Mouse (Mus musculus): Measurements from ENCODE around the gene Epb41l4b. TPM values are rescaled to one million over a fixed set of nuclear protein-coding genes. Genes with fewer than 3 reads are reported as not detected.

Gene Epb41l4b
- polyA plus RNA-seq (2014; fragmentation: Nextera tagmentation; extraction: Ambion mirVana): 0.74 and 0.88 TPM in 2 replicates

DNA sequence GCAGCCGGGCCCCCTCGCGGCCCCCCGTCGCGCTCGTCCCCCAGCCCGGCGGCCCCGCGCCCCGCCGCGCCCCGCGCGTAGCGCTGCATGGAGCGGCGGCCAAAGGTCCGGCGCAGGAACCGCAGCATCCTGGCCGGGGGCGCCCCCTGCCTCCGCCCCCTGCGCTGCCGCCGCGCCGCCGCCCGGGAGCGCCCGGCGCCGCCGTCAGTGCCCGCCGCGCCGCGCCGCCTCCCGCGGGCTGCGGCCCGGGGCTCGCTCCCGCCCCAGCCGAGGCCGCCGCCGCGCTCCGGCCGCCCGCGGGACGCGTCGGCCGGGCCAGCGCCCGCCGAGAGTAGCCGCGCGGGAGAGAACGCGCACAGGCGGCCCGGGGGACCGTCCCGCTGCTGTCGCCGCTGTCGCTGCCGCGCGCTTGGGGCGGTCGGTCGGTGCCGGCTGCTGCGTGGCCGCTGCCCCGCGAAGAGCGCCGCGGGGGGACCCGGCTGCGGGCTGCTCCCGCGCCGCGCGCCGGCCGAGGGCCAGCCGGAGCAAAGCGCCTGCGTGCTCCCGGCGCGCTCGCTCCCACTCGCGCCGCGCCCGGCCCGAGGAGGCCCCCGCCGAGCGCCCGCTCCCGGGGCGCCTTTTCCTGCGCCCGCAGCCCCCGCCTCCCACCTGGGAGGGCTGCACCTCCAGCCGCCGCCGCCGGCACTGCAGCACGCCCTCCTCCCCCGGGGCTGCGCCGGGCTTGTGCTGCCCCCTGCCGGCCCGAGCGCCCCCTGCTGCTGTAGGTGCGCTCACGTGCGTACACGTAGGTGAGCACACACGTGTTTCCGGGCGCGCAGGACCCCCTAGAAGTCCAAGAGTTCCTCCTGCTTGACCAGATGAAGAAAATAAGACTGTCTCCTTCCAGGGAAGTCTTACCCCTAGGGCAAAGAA lies at the start of gene Epb41l4b:
Epb41l4b (minus strand) TSS at position 412 of the 912 bp plus-strand sequence.
- Histone ChIP-seq H3K27me3 (replicated peaks; ENCODE audit: control insufficient read depth, insufficient read depth, low read length) (peaks cover 29% of the 10 kb centered on the region), H3K9me3 (replicated peaks; ENCODE audit: control insufficient read depth, low read length) (no peaks in the 10 kb centered on the region), H3K4me2 (ENCODE audit: low read length) (peak within 1 kb of the TSS; percentile 76), H3K4me1 (ENCODE audit: control insufficient read depth, insufficient read depth, low read length) (peaks cover 10% of the 10 kb centered on the region), H3K36me3 (ENCODE audit: control insufficient read depth, insufficient read depth, low read length) (no peaks in the 10 kb centered on the region), H3K4me3 (ENCODE audit: low read depth, low read length) (peak within 1 kb of the TSS; percentile 56), H3K9ac (ENCODE audit: low read length) (peak within 1 kb of the TSS; percentile 66), H3K27ac (ENCODE audit: low read depth, low read length) (peak within 1 kb of the TSS; percentile 48; the same call in 1 of the 2 replicates)
- peak; percentile 85 for DNase-seq (ENCODE audit: low spot score)
- 0% methylated on average over 76 of the region's 142 CpGs for WGBS
- peak; percentile 93 for ATAC-seq

DNA sequence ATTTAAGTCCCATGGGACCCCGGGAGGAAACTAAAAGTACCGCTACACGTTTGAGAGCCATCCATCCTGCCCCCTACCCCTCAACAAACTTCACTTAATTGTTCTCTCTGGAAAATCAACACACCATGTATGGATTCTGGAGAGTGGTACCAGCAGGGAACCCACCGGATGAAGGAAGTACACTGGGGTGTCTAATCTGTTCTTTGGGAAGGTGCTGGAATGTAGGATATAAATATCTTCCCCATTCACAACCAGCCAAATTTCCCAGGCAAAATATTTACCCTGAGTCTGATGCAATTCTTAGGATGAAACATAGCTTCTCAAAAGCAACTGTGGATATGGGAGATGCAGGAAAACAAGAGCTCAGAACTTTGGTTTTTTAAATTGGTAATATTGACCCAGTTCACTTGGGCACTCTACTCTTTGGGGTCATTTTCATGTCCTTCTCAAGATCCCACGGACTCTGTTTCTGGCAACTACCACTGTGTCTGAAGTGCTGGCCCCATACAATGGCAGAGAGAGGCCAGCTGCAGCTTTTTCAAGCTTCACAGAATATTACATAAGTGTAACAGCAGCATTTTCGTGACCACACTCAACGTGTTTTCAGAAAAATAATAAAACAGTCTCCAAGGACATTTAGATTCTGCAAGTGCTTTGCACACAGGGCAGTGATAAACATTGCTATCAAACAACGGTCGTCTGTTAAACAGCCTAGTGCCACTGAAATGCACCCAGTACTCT lies 48.5 kb upstream of the Epb41l4b start:
- DNase-seq (ENCODE audit: low spot score) (no peak), ATAC-seq (no peak)
- Histone ChIP-seq H3K4me3 (ENCODE audit: low read depth, low read length) (no peak overlapping the region), H3K27me3 (replicated peaks; ENCODE audit: control insufficient read depth, insufficient read depth, low read length) (no peaks in the 10 kb centered on the region), H3K9me3 (replicated peaks; ENCODE audit: control insufficient read depth, low read length) (no peaks in the 10 kb centered on the region), H3K4me1 (ENCODE audit: control insufficient read depth, insufficient read depth, low read length) (no peaks in the 10 kb centered on the region), H3K36me3 (ENCODE audit: control insufficient read depth, insufficient read depth, low read length) (no peaks in the 10 kb centered on the region), H3K4me2 (ENCODE audit: low read length) (no peak overlapping the region), H3K27ac (ENCODE audit: low read depth, low read length) (no peak overlapping the region), H3K9ac (ENCODE audit: low read length) (no peak overlapping the region)
- 81% methylated on average over 9 of the region's 9 CpGs for WGBS

DNA sequence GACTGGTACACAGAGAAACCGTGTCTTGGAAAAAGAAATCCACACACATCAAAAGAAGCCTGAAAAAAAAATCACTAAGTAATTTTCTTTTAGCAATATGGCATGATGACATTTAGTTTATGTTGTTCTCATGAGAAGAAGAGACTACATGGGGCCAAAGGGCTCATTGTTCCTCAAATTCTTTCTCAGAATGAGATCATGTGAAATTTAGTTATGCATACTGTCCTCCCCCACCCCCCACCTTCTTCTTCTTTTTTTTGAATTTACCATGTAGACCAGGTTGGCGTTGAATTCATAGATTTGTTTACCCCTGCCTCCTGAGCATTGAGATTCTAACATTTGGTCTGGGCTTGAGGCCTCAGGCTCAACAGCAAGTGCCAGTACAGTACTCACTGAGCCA lies 46.6 kb upstream of the Epb41l4b start:
- H3K4me2 ChIP-seq (ENCODE audit: low read length): no peak overlapping the region

DNA sequence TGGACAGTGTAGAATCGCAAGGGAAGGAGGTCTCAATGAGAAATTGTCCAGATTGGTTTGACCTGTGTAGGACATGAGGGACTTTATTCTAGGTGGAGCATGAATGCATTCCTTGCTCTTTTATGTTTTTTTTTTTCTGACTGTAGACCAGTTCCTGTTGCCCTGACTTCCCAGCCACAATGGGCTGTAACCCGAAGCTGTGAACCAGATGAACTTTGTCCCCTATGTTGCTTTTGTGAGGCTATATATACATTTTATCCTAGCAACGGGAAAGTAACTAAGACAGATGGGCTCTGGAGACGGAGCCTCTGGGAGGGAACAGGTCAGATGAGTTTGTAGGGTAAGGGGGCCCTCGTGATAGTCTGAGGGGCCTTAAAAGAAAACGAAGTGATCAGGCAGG lies 42.8 kb upstream of the Epb41l4b start:
- Histone ChIP-seq H3K4me2 (ENCODE audit: low read length) (no peak overlapping the region), H3K27ac (ENCODE audit: low read depth, low read length) (no peak overlapping the region), H3K9me3 (replicated peaks; ENCODE audit: control insufficient read depth, low read length) (no peaks in the 10 kb centered on the region), H3K4me3 (ENCODE audit: low read depth, low read length) (no peak overlapping the region), H3K4me1 (ENCODE audit: control insufficient read depth, insufficient read depth, low read length) (no peaks in the 10 kb centered on the region), H3K36me3 (ENCODE audit: control insufficient read depth, insufficient read depth, low read length) (no peaks in the 10 kb centered on the region), H3K27me3 (replicated peaks; ENCODE audit: control insufficient read depth, insufficient read depth, low read length) (no peaks in the 10 kb centered on the region), H3K9ac (ENCODE audit: low read length) (no peak overlapping the region)
- DNase-seq (ENCODE audit: low spot score): no peak
- no peak for ATAC-seq
- 50% methylated on average over 6 of the region's 6 CpGs for WGBS

More for the DNA sequence above, 46.6 kb upstream of the Epb41l4b start:
- Histone ChIP-seq H3K9ac (ENCODE audit: low read length) (no peak overlapping the region), H3K27me3 (replicated peaks; ENCODE audit: control insufficient read depth, insufficient read depth, low read length) (no peaks in the 10 kb centered on the region), H3K4me3 (ENCODE audit: low read depth, low read length) (no peak overlapping the region), H3K27ac (ENCODE audit: low read depth, low read length) (no peak overlapping the region), H3K9me3 (replicated peaks; ENCODE audit: control insufficient read depth, low read length) (no peaks in the 10 kb centered on the region), H3K4me1 (ENCODE audit: control insufficient read depth, insufficient read depth, low read length) (no peaks in the 10 kb centered on the region), H3K36me3 (ENCODE audit: control insufficient read depth, insufficient read depth, low read length) (no peaks in the 10 kb centered on the region)
- ATAC-seq (no peak), DNase-seq (ENCODE audit: low spot score) (no peak)
- WGBS: 89% methylated on average over 2 of the region's 2 CpGs

DNA sequence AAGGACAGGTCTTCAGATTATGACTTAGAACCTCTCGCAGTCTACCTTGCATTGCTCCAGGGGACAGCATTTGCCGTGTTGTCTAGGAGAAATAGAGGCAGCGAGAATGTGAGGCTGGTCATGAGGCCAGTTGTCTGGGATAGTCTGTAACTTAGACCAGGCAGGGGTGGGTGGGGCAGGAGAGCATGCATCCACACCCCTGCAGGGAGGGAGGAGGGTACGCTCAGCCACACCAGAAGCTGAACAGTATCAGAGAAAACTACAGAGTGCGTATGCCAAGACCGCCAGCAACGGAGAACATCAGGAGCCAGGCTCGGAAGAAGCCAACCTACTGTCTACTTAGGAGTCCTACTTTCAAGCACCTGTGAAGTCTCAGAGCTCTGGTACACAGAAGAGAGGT lies 42.2 kb upstream of the Epb41l4b start:
- no peak overlapping the region for H3K4me3 ChIP-seq (ENCODE audit: low read depth, low read length)
- no peak overlapping the region for H3K4me2 ChIP-seq (ENCODE audit: low read length)
- H3K9ac ChIP-seq (ENCODE audit: low read length): no peak overlapping the region
- ATAC-seq (no peak), DNase-seq (ENCODE audit: low spot score) (no peak)
- WGBS: 89% methylated on average over 8 of the region's 8 CpGs
- no peaks in the 10 kb centered on the region for H3K36me3 ChIP-seq (ENCODE audit: control insufficient read depth, insufficient read depth, low read length)
- H3K27me3 ChIP-seq (replicated peaks; ENCODE audit: control insufficient read depth, insufficient read depth, low read length): no peaks in the 10 kb centered on the region
- H3K4me1 ChIP-seq (ENCODE audit: control insufficient read depth, insufficient read depth, low read length): no peaks in the 10 kb centered on the region
- no peak overlapping the region for H3K27ac ChIP-seq (ENCODE audit: low read depth, low read length)
- H3K9me3 ChIP-seq (replicated peaks; ENCODE audit: control insufficient read depth, low read length): no peaks in the 10 kb centered on the region

DNA sequence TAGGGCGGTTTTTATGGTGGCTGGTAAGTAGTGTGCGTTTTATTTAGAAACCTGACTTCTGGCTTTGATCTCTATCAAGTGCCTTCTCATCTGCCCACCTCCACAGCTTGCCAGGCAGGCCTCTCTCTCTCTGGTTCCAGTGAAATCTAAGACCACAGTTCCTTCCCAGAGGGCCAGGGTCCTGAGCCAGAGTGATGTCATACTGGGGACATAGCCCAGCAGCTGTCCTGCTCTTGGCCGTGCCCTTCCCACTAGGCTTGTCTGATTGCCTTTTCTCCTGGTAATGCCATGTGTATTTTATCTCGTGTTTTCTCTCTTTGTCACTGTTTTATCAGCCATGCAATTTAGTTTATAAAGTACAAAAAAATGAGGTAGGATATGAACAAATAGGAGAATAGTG lies 40.3 kb upstream of the Epb41l4b start:
- H3K4me2 ChIP-seq (ENCODE audit: low read length): no peak overlapping the region
- H3K9ac ChIP-seq (ENCODE audit: low read length): no peak overlapping the region
- no peaks in the 10 kb centered on the region for H3K9me3 ChIP-seq (replicated peaks; ENCODE audit: control insufficient read depth, low read length)
- 84% methylated on average over 4 of the region's 4 CpGs for WGBS
- no peaks in the 10 kb centered on the region for H3K27me3 ChIP-seq (replicated peaks; ENCODE audit: control insufficient read depth, insufficient read depth, low read length)
- H3K36me3 ChIP-seq (ENCODE audit: control insufficient read depth, insufficient read depth, low read length): no peaks in the 10 kb centered on the region
- H3K4me1 ChIP-seq (ENCODE audit: control insufficient read depth, insufficient read depth, low read length): no peaks in the 10 kb centered on the region
- ATAC-seq: no peak
- H3K4me3 ChIP-seq (ENCODE audit: low read depth, low read length): no peak overlapping the region
- no peak overlapping the region for H3K27ac ChIP-seq (ENCODE audit: low read depth, low read length)
- no peak for DNase-seq (ENCODE audit: low spot score)

DNA sequence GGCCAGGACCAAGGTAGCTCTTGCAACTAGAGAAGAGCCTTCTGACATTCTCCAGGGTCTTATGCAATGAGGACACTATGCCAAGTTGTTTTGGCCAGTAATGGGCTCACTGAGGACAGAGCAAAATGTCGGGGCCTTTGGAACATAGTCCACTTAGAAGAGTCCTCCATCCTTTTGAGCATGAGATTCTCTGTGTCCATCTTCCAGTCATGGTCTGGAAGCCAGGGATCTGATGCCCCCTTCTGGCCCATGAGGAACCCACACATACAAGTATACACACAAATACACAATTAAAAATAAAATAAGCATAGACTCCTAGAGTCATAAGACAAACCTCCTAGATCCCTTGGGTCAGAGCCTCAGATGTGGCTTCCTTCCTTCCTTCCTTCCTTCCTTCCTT lies 38.3 kb upstream of the Epb41l4b start:
- DNase-seq (ENCODE audit: low spot score) (no peak), ATAC-seq (no peak)
- Histone ChIP-seq H3K4me3 (ENCODE audit: low read depth, low read length) (no peak overlapping the region), H3K27me3 (replicated peaks; ENCODE audit: control insufficient read depth, insufficient read depth, low read length) (no peaks in the 10 kb centered on the region), H3K27ac (ENCODE audit: low read depth, low read length) (no peak overlapping the region), H3K4me2 (ENCODE audit: low read length) (no peak overlapping the region), H3K4me1 (ENCODE audit: control insufficient read depth, insufficient read depth, low read length) (no peaks in the 10 kb centered on the region), H3K9ac (ENCODE audit: low read length) (no peak overlapping the region), H3K9me3 (replicated peaks; ENCODE audit: control insufficient read depth, low read length) (no peaks in the 10 kb centered on the region), H3K36me3 (ENCODE audit: control insufficient read depth, insufficient read depth, low read length) (no peaks in the 10 kb centered on the region)
- WGBS: 79% methylated on average over 1 of the region's 1 CpGs

DNA sequence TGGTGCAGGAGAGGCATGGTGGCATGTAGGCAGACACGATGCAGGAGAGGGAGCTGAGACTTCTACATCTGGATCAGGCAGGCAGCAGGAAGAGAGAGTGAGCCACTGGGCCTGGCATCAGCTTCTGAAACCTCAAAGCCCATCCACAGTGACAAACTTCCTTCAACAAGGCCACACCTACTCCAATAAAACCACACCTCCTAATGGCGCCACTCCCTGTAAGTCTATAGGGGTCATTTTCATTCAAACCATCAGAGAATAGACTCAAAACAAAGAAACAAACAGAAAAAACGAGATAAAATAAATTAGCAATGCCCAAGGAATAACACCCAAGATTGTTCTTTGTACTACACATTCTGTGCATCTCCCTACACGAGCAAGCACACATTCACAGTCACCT lies 35.6 kb upstream of the Epb41l4b start:
- Histone ChIP-seq H3K4me2 (ENCODE audit: low read length) (no peak overlapping the region), H3K27ac (ENCODE audit: low read depth, low read length) (no peak overlapping the region), H3K27me3 (replicated peaks; ENCODE audit: control insufficient read depth, insufficient read depth, low read length) (no peaks in the 10 kb centered on the region), H3K9me3 (replicated peaks; ENCODE audit: control insufficient read depth, low read length) (no peaks in the 10 kb centered on the region), H3K4me3 (ENCODE audit: low read depth, low read length) (no peak overlapping the region), H3K9ac (ENCODE audit: low read length) (no peak overlapping the region), H3K4me1 (ENCODE audit: control insufficient read depth, insufficient read depth, low read length) (no peaks in the 10 kb centered on the region), H3K36me3 (ENCODE audit: control insufficient read depth, insufficient read depth, low read length) (no peaks in the 10 kb centered on the region)
- WGBS: 72% methylated on average over 4 of the region's 4 CpGs
- no peak for DNase-seq (ENCODE audit: low spot score)
- no peak for ATAC-seq

DNA sequence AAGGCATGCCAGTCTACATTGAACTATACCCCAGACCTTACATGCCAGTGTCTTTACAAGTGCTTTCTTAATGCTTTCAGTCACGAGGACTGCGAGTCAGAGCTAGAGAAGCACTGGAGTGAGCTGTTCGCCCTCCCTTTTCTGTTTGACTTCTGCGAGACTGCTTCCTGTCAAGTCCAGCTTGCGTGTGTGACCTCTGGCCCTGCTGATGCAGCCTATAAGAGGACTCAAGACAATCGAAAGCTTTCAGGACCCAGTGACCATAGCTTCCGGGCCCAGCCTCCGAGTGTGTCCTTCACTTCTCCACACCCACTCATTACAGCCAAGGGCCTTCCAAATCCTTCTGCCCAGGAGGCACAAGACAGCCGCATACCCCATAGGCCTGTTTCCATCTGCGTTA lies 32.1 kb upstream of the Epb41l4b start:
- Histone ChIP-seq H3K4me3 (ENCODE audit: low read depth, low read length) (no peak overlapping the region), H3K4me1 (ENCODE audit: control insufficient read depth, insufficient read depth, low read length) (no peaks in the 10 kb centered on the region), H3K27me3 (replicated peaks; ENCODE audit: control insufficient read depth, insufficient read depth, low read length) (no peaks in the 10 kb centered on the region), H3K27ac (ENCODE audit: low read depth, low read length) (no peak overlapping the region), H3K9me3 (replicated peaks; ENCODE audit: control insufficient read depth, low read length) (no peaks in the 10 kb centered on the region), H3K36me3 (ENCODE audit: control insufficient read depth, insufficient read depth, low read length) (no peaks in the 10 kb centered on the region), H3K4me2 (ENCODE audit: low read length) (no peak overlapping the region), H3K9ac (ENCODE audit: low read length) (no peak overlapping the region)
- ATAC-seq (no peak), DNase-seq (ENCODE audit: low spot score) (no peak)
- WGBS: 86% methylated on average over 10 of the region's 10 CpGs
